In genomic region chr11:80332709-80333400, GRCm38 (mm10) we compare ENCODE assay signal across 18 mouse cellular contexts. TPM values are rescaled to one million over a fixed set of nuclear protein-coding genes. Genes with fewer than 3 reads are reported as not detected.
DNase-seq lines count a peak whose midpoint lies in the region; TF ChIP-seq lines count a peak whose summit lies in the region.
"Had no signal": no experiment of that assay in that cellular context is flagged by ENCODE, and none has a peak within 500 bp of the region (broad histone marks: within the 10 kb centered on the region; RNA-seq: fewer than 3 reads in every experiment).

No protein-coding gene starts in this region.

- peaks cover 2% of the 10 kb centered on the region; the same call in 1 of the 2 replicates for H3K4me1 ChIP-seq in heart, adult 2 months (ENCODE audit: control insufficient read depth, insufficient read depth, low read length)
- H3K4me1 ChIP-seq: lung, embryonic 15.5 days; stomach, embryonic 15.5 days had no signal

- 69% methylated on average over 12 of the region's 12 CpGs for WGBS in heart, adult 2 months

- DNase-seq in heart, postnatal 4 days, result peak; percentile 16
- no peak for DNase-seq in heart, adult 2 months
- DNase-seq in testis, postnatal 10 days (ENCODE audit: low spot score), result peak; percentile 51
- no peak for DNase-seq in testis, postnatal 14 days (ENCODE audit: low spot score)
- peak; percentile 21 for DNase-seq in embryo, embryonic 11 days
- no peak for DNase-seq in ovary, adult 18-20 months (ENCODE audit: low spot score)
- no peak for DNase-seq in lung, postnatal 4 days
- DNase-seq: cerebellum, adult 2 months; gastrocnemius, postnatal 25 days; heart, postnatal 14 days; kidney, postnatal 14 days; thymus, postnatal 4 days had no signal

- no peak for TF ChIP-seq EP300 in heart, adult 2 months (IDR thresholded peaks at IDR 0.05; ENCODE audit: insufficient read depth, low read depth, low read length)

- no peak overlapping the region for H3K4me3 ChIP-seq in heart, adult 2 months
- H3K4me3 ChIP-seq: erythroblast, embryonic 14.5 days; heart, embryonic 10.5 days; hindbrain, embryonic 15.5 days; lung, embryonic 15.5 days; midbrain, embryonic 12.5 days; stomach, embryonic 15.5 days had no signal

- TF ChIP-seq POLR2A in heart, adult 2 months (IDR thresholded peaks at IDR 0.05; ENCODE audit: insufficient read depth, low read depth, low read length), result no peak

- no peak for TF ChIP-seq CTCF in heart, adult 2 months (IDR thresholded peaks at IDR 0.05)

- H3K36me3 ChIP-seq in heart, adult 2 months (ENCODE audit: control insufficient read depth, insufficient read depth, low read length), result no peaks in the 10 kb centered on the region
- H3K36me3 ChIP-seq: heart, embryonic 10.5 days; hindbrain, embryonic 15.5 days; lung, embryonic 15.5 days; midbrain, embryonic 12.5 days; stomach, embryonic 15.5 days had no signal

- H3K79me2 ChIP-seq in heart, adult 2 months (replicated peaks; ENCODE audit: control insufficient read depth, insufficient read depth, low read length), result no peaks in the 10 kb centered on the region

- intact Hi-C loops in heart, adult 2 months (cut with DNase I), result no loop called here

- H3K27me3 ChIP-seq in heart, adult 2 months (ENCODE audit: control insufficient read depth, insufficient read depth, low read length), result no peaks in the 10 kb centered on the region
- H3K27me3 ChIP-seq: hindbrain, embryonic 15.5 days; lung, embryonic 15.5 days; midbrain, embryonic 12.5 days; stomach, embryonic 15.5 days had no signal

- H3K9ac ChIP-seq in heart, adult 2 months (ENCODE audit: low read depth, low read length), result no peak overlapping the region
- H3K9ac ChIP-seq: hindbrain, embryonic 15.5 days; lung, embryonic 15.5 days; midbrain, embryonic 12.5 days; stomach, embryonic 15.5 days had no signal

- no peak overlapping the region for H3K27ac ChIP-seq in heart, adult 2 months
- H3K27ac ChIP-seq: heart, embryonic 10.5 days; hindbrain, embryonic 15.5 days; lung, embryonic 15.5 days; midbrain, embryonic 12.5 days; stomach, embryonic 15.5 days had no signal

RNA-seq across cellular contexts. Expression of gene Rhbdl3, which starts 32.1 kb away (rescaled TPM):
- total RNA-seq in heart, postnatal 4 days (2021), result 1 to 10 TPM; 1.7 to 1.8 TPM
- total RNA-seq in heart, adult 2 months (2021), result 10 to 100 TPM in 1 of 2 experiments, 1 to 10 TPM in 1; 6.8 to 11.1 TPM
- polyA plus RNA-seq in heart, adult 2 months (2012; rRNA removed), result 9.4 and 12.6 TPM in 2 replicates
- polyA plus RNA-seq: erythroblast, embryonic 14.5 days had no signal

RNA-seq across cellular contexts. Expression of gene 5730455P16Rik, which starts 45.0 kb away (rescaled TPM):
- 10 to 100 TPM; 15.2 to 17.5 TPM for total RNA-seq in heart, postnatal 4 days (2021)
- 10 to 100 TPM; 19.2 to 22.8 TPM for total RNA-seq in heart, adult 2 months (2021)
- 4.6 and 10.2 TPM in 2 replicates for polyA plus RNA-seq in heart, adult 2 months (2012; rRNA removed)

RNA-seq across cellular contexts. Expression of gene Zfp207, which starts 50.2 kb away (rescaled TPM):
- total RNA-seq in heart, postnatal 4 days (2021), result 100 to 1,000 TPM; 101 to 112 TPM
- total RNA-seq in heart, adult 2 months (2021), result 10 to 100 TPM; 58.3 to 59.9 TPM
- 63.0 and 99.1 TPM in 2 replicates for polyA plus RNA-seq in heart, adult 2 months (2012; rRNA removed)

Comparison
In these comparisons a context has a peak if more than half of its experiments do, and no peak if none do; other contexts are left out.
1. DNase-seq: peak in heart, postnatal 4 days (single experiment), testis, postnatal 10 days (single experiment) and embryo, embryonic 11 days (single experiment); none in heart, adult 2 months (0 of 2), testis, postnatal 14 days (single experiment), ovary, adult 18-20 months (single experiment) and lung, postnatal 4 days (0 of 2).